Mouse (Mus musculus) small intestine, adult 2 months (tissue): ENCODE measurements at regions not wholly inside any gene's neighbourhood (a gene's known extent, or its start where the extent isn't known, plus 50 kb on each side); places are given as distances from the start of the nearest gene placed in this dataset.

Source experiments
- CTCF ChIP-seq: fragments of 200-500 bp; IDR thresholded peaks from 2 replicates; pipeline ENCODE4 v1.5.1; 2012; ENCODE audit warnings: low read depth, mild to moderate bottlenecking, control low read depth, inconsistent platforms, low read length, moderate library complexity, mixed read lengths; ENCODE audit not compliant: insufficient replicate concordance, insufficient read length; ENCODE audit errors: extremely low read depth
- POLR2A ChIP-seq: fragments of 200-500 bp; IDR thresholded peaks from 2 replicates; pipeline ENCODE4 v1.6.1; 2012; ENCODE audit warnings: low read depth, mild to moderate bottlenecking, control low read depth, inconsistent platforms, low read length, moderate library complexity

GRCm38 (mm10) chr9:31972629-31972993 is 59.3 kb upstream of the Barx2 start:
- TF ChIP-seq POLR2A (no peak), CTCF (no peak)
